In the genomic region with DNA sequence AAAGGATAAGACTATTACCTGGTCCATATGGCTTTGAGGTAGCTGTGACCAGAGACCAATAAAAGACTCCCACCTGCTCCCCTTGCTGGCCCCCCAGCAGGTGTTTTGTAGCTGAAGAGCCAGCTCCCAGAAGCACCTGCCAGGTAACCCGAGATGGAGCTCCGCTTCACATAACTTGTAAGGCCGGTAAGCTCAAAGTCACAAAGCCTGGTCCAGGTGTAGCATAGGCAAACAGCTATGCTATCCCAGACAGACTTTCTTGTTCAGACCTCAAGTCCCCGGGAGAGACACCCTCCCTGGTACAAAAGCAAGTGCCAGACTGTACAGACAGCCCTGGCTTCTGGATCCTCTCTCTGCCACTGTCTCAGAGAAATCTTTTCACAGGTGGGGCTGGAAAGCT, we compare ENCODE assay signal across 21 mouse cellular contexts.
DNase-seq lines count a peak whose midpoint lies in the region; ATAC-seq and TF ChIP-seq lines count a peak whose summit lies in the region.
"Had no signal": no experiment of that assay in that cellular context is flagged by ENCODE, and none has a peak within 500 bp of the region (broad histone marks: within the 10 kb centered on the region; RNA-seq: fewer than 3 reads in every experiment).

No protein-coding gene starts in this region.

- peaks cover 1% of the 10 kb centered on the region for H3K9me3 ChIP-seq in hindbrain, embryonic 10.5 days
- H3K9me3 ChIP-seq in hindbrain, embryonic 16.5 days (ENCODE audit: control insufficient read depth, low read length) = no peaks in the 10 kb centered on the region
- H3K9me3 ChIP-seq in lung, embryonic 14.5 days (ENCODE audit: low read depth, low read length) = peaks cover 2% of the 10 kb centered on the region; the same call in 1 of the 2 replicates
- 0 out of 2 replicates have a peak, but pooled peaks cover under 1% of the 10 kb centered on the region for H3K9me3 ChIP-seq in lung, postnatal 0 days (ENCODE audit: low read length)
- H3K9me3 ChIP-seq in intestine, embryonic 16.5 days (ENCODE audit: control insufficient read depth, low read length) = peaks cover 1% of the 10 kb centered on the region; the same call in 1 of the 2 replicates
- peaks cover under 1% of the 10 kb centered on the region; the same call in 1 of the 2 replicates for H3K9me3 ChIP-seq in heart, embryonic 11.5 days (replicated peaks; ENCODE audit: control insufficient read depth, low read length)
- H3K9me3 ChIP-seq: embryonic facial prominence, embryonic 15.5 days had no signal

- DNase-seq in hindbrain, embryonic 10.5 days (ENCODE audit: low spot score) = no peak
- peak; percentile 46 for DNase-seq in lung, embryonic 14.5 days
- DNase-seq in lung, postnatal 0 days (ENCODE audit: low spot score) = no peak
- no peak for DNase-seq in retina, embryonic 14.5 days (ENCODE audit: low spot score)
- DNase-seq: adrenal gland, adult 8-10 months; adrenal gland, postnatal 14 days; adrenal gland, postnatal 36 days; cerebellum, adult 11-12 months; cerebellum, adult 2 months; cerebellum, adult 9-10 months; cerebellum, postnatal 10 days; cerebellum, postnatal 25 days had no signal

- peaks cover 25% of the 10 kb centered on the region for H3K4me1 ChIP-seq in hindbrain, embryonic 10.5 days (replicated peaks)
- H3K4me1 ChIP-seq in hindbrain, embryonic 16.5 days (ENCODE audit: control insufficient read depth, insufficient read depth, low read depth, low read length) = no peaks in the 10 kb centered on the region
- H3K4me1 ChIP-seq in lung, embryonic 14.5 days (ENCODE audit: insufficient read depth) = peaks cover 6% of the 10 kb centered on the region; the same call in 1 of the 2 replicates
- H3K4me1 ChIP-seq in lung, postnatal 0 days (ENCODE audit: insufficient read depth, low read depth, low read length) = peaks cover 9% of the 10 kb centered on the region; the same call in 1 of the 2 replicates
- H3K4me1 ChIP-seq in intestine, embryonic 16.5 days (ENCODE audit: control insufficient read depth, insufficient read depth, low read length) = peaks cover 11% of the 10 kb centered on the region
- 0 out of 2 replicates have a peak, but pooled peaks cover 6% of the 10 kb centered on the region for H3K4me1 ChIP-seq in heart, embryonic 11.5 days (ENCODE audit: control insufficient read depth, insufficient read depth, low read length)
- H3K4me1 ChIP-seq: embryonic facial prominence, embryonic 15.5 days; forebrain, embryonic 12.5 days had no signal

- TF ChIP-seq EP300 in lung, postnatal 0 days (IDR thresholded peaks at IDR 0.05) = no peak

- no peak overlapping the region for H3K4me3 ChIP-seq in hindbrain, embryonic 10.5 days
- H3K4me3 ChIP-seq in hindbrain, embryonic 16.5 days (ENCODE audit: low read length) = no peak overlapping the region
- no peak overlapping the region for H3K4me3 ChIP-seq in lung, embryonic 14.5 days (ENCODE audit: low read depth, low read length)
- no peak overlapping the region for H3K4me3 ChIP-seq in lung, postnatal 0 days (ENCODE audit: low read depth, low read length)
- H3K4me3 ChIP-seq in intestine, embryonic 16.5 days (ENCODE audit: low read length) = no peak overlapping the region
- no peak overlapping the region for H3K4me3 ChIP-seq in heart, embryonic 11.5 days (ENCODE audit: low read depth, low read length)
- H3K4me3 ChIP-seq: embryonic facial prominence, embryonic 15.5 days; erythroblast, embryonic 14.5 days; forebrain, embryonic 10.5 days; forebrain, embryonic 12.5 days had no signal

- H3K9ac ChIP-seq in hindbrain, embryonic 16.5 days (ENCODE audit: low read depth, low read length) = no peak overlapping the region
- H3K9ac ChIP-seq in lung, embryonic 14.5 days = no peak overlapping the region; the same call in 1 of the 2 replicates
- no peak overlapping the region for H3K9ac ChIP-seq in lung, postnatal 0 days (replicated peaks; ENCODE audit: low read depth)
- peak overlapping the region; percentile 21; the same call in 1 of the 2 replicates for H3K9ac ChIP-seq in intestine, embryonic 16.5 days (ENCODE audit: low read depth, low read length)
- H3K9ac ChIP-seq in heart, embryonic 11.5 days (ENCODE audit: low read depth, low read length) = no peak overlapping the region
- H3K9ac ChIP-seq: embryonic facial prominence, embryonic 15.5 days; forebrain, embryonic 12.5 days had no signal

- 0 out of 2 replicates have a peak overlapping the region, but pooled peaks have one; percentile 16 for H3K27ac ChIP-seq in hindbrain, embryonic 10.5 days
- H3K27ac ChIP-seq in hindbrain, embryonic 16.5 days (ENCODE audit: low read depth, low read length) = no peak overlapping the region
- peak overlapping the region; percentile 43; the same call in 1 of the 2 replicates for H3K27ac ChIP-seq in lung, embryonic 14.5 days (ENCODE audit: low read depth)
- H3K27ac ChIP-seq in lung, postnatal 0 days (ENCODE audit: low read length) = no peak overlapping the region
- 0 out of 2 replicates have a peak overlapping the region, but pooled peaks have one; percentile 4 for H3K27ac ChIP-seq in intestine, embryonic 16.5 days (ENCODE audit: low read length)
- no peak overlapping the region for H3K27ac ChIP-seq in heart, embryonic 11.5 days (ENCODE audit: low read depth, low read length)
- H3K27ac ChIP-seq: embryonic facial prominence, embryonic 15.5 days; forebrain, embryonic 10.5 days; forebrain, embryonic 12.5 days had no signal

- no peaks in the 10 kb centered on the region for H3K36me3 ChIP-seq in hindbrain, embryonic 10.5 days
- H3K36me3 ChIP-seq in hindbrain, embryonic 16.5 days (ENCODE audit: control insufficient read depth, insufficient read depth, low read length) = no peaks in the 10 kb centered on the region
- no peaks in the 10 kb centered on the region for H3K36me3 ChIP-seq in lung, embryonic 14.5 days (ENCODE audit: insufficient read depth)
- no peaks in the 10 kb centered on the region for H3K36me3 ChIP-seq in lung, postnatal 0 days (ENCODE audit: insufficient read depth, low read length)
- H3K36me3 ChIP-seq in intestine, embryonic 16.5 days (ENCODE audit: control insufficient read depth, insufficient read depth, low read length) = peaks cover 3% of the 10 kb centered on the region; the same call in 1 of the 2 replicates
- no peaks in the 10 kb centered on the region for H3K36me3 ChIP-seq in heart, embryonic 11.5 days (ENCODE audit: control insufficient read depth, insufficient read depth, low read length)
- H3K36me3 ChIP-seq: embryonic facial prominence, embryonic 15.5 days; forebrain, embryonic 10.5 days; forebrain, embryonic 12.5 days had no signal

- no peak for TF ChIP-seq CTCF in lung, embryonic 14.5 days (IDR thresholded peaks at IDR 0.05; ENCODE audit: low read depth)
- TF ChIP-seq CTCF in lung, postnatal 0 days (IDR thresholded peaks at IDR 0.05) = no peak

- H3K4me2 ChIP-seq in hindbrain, embryonic 16.5 days (ENCODE audit: low read length) = no peak overlapping the region
- H3K4me2 ChIP-seq in lung, embryonic 14.5 days = no peak overlapping the region
- H3K4me2 ChIP-seq in lung, postnatal 0 days (replicated peaks; ENCODE audit: low read depth, low read length) = no peak overlapping the region
- no peak overlapping the region for H3K4me2 ChIP-seq in intestine, embryonic 16.5 days (ENCODE audit: low read depth, low read length)
- no peak overlapping the region for H3K4me2 ChIP-seq in heart, embryonic 11.5 days
- H3K4me2 ChIP-seq: embryonic facial prominence, embryonic 15.5 days; forebrain, embryonic 12.5 days had no signal

- no peaks in the 10 kb centered on the region for H3K27me3 ChIP-seq in hindbrain, embryonic 10.5 days (ENCODE audit: insufficient read depth, poor library complexity, severe bottlenecking)
- H3K27me3 ChIP-seq in hindbrain, embryonic 16.5 days (replicated peaks; ENCODE audit: control insufficient read depth, insufficient read depth, low read length) = no peaks in the 10 kb centered on the region
- H3K27me3 ChIP-seq in lung, embryonic 14.5 days (ENCODE audit: insufficient read depth, low read length) = no peaks in the 10 kb centered on the region
- H3K27me3 ChIP-seq in lung, postnatal 0 days (replicated peaks; ENCODE audit: insufficient read depth, low read length) = no peaks in the 10 kb centered on the region
- no peaks in the 10 kb centered on the region for H3K27me3 ChIP-seq in intestine, embryonic 16.5 days (replicated peaks; ENCODE audit: control insufficient read depth, insufficient read depth, low read length)
- no peaks in the 10 kb centered on the region for H3K27me3 ChIP-seq in heart, embryonic 11.5 days (ENCODE audit: control insufficient read depth, insufficient read depth, low read length)
- H3K27me3 ChIP-seq: embryonic facial prominence, embryonic 15.5 days; forebrain, embryonic 12.5 days had no signal

- WGBS in hindbrain, embryonic 10.5 days = 83% methylated on average over 4 of the region's 4 CpGs
- 85% methylated on average over 4 of the region's 4 CpGs for WGBS in hindbrain, embryonic 16.5 days
- 53% methylated on average over 4 of the region's 4 CpGs for WGBS in lung, embryonic 14.5 days
- 61% methylated on average over 4 of the region's 4 CpGs for WGBS in lung, postnatal 0 days
- WGBS in intestine, embryonic 16.5 days = 70% methylated on average over 4 of the region's 4 CpGs
- 80% methylated on average over 4 of the region's 4 CpGs for WGBS in heart, embryonic 11.5 days (ENCODE audit: insufficient replicate concordance)

- no peak for ATAC-seq in hindbrain, embryonic 16.5 days
- ATAC-seq in lung, embryonic 14.5 days (ENCODE audit: insufficient read depth) = 0 out of 2 replicates have a peak, but pooled peaks have one; percentile 35
- no peak for ATAC-seq in lung, postnatal 0 days
- ATAC-seq in intestine, embryonic 16.5 days = peak; percentile 44
- no peak for ATAC-seq in heart, embryonic 11.5 days (replicated peaks; ENCODE audit: insufficient number of reproducible peaks, low FRiP score, low TSS enrichment)
- ATAC-seq: forebrain, embryonic 14.5 days; forebrain, embryonic 16.5 days had no signal

Comparison
In these comparisons a context has a peak if more than half of its experiments do, and no peak if none do; other contexts are left out.
1. H3K27ac ChIP-seq: peak in hindbrain, embryonic 10.5 days (single experiment), lung, embryonic 14.5 days (single experiment) and intestine, embryonic 16.5 days (single experiment); none in hindbrain, embryonic 16.5 days (single experiment), lung, postnatal 0 days (single experiment) and heart, embryonic 11.5 days (single experiment).
2. ATAC-seq: peak in lung, embryonic 14.5 days (single experiment) and intestine, embryonic 16.5 days (single experiment); none in hindbrain, embryonic 16.5 days (single experiment), lung, postnatal 0 days (single experiment) and heart, embryonic 11.5 days (single experiment).